Mouse (Mus musculus): ENCODE data around the gene Col4a1.

The Col4a1 gene

GRCm38 (mm10) chr8:11265971-11266370 is 46.7 kb downstream of the Col4a1 start:
- DNase-seq: no peak

- DNase-seq: no peak
Measured at GRCm38 (mm10) chr8:11263848-11264247, 48.8 kb downstream of the Col4a1 start.

- DNase-seq: no peak
Measured at GRCm38 (mm10) chr8:11262031-11262735, 50.4 kb downstream of the Col4a1 start.

- no peak for DNase-seq
Measured at GRCm38 (mm10) chr8:11259832-11260615, 52.6 kb downstream of the Col4a1 start.

DNA sequence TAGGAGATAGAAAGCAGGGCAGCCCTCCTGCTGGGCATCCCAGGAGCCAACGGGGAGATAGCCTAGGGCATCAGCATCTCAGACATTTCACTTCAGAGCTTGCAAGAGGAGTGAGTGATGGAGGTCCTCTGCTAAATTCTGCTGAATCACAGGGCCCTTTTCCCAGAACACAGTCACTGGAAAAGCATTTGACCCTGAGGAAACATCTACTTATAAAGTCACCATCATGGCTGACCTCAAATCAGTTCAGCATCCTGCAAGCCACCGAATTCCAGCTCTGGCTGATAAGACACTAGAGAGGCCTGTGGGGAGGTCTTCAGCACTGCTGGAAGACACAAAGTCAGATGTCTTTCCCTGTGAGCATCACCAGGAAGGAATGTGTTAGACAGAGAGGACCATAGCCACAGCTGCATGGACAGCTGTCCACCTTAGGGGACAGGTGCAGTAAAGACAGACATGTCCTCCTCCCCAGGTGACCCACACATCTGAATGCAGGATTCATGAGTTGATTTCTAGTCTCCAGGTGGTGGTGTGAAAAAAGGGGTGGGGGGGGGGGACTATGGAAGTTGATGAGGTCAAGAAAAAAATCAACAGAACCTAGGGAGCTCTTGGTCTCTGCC is 54.0 kb downstream of the Col4a1 start:
- DNase-seq: no peak

GRCm38 (mm10) chr8:11257079-11258017 is 55.3 kb downstream of the Col4a1 start:
- no peak for DNase-seq

DNA sequence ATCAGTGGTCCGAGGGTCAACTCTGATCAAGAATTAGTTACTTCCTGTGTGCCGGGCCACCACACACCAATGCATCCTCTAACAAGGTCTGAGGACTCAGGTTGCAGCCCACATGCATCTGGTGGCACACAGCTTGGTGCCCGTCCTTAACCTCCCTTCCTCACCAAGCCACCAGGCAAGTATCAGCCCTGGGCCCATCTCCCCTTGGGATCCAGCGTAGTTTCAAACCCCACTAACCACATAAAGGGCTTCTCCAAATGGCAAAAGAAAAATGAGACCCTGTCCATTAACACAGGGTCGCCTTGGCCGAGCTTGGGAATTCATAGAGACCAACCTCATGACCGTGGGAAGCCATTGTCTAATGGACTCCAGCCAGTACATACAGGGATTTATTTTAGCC is 56.2 kb downstream of the Col4a1 start:
- DNase-seq: no peak

- no peak for DNase-seq
Measured at GRCm38 (mm10) chr8:11255680-11256079, 56.9 kb downstream of the Col4a1 start.

DNA sequence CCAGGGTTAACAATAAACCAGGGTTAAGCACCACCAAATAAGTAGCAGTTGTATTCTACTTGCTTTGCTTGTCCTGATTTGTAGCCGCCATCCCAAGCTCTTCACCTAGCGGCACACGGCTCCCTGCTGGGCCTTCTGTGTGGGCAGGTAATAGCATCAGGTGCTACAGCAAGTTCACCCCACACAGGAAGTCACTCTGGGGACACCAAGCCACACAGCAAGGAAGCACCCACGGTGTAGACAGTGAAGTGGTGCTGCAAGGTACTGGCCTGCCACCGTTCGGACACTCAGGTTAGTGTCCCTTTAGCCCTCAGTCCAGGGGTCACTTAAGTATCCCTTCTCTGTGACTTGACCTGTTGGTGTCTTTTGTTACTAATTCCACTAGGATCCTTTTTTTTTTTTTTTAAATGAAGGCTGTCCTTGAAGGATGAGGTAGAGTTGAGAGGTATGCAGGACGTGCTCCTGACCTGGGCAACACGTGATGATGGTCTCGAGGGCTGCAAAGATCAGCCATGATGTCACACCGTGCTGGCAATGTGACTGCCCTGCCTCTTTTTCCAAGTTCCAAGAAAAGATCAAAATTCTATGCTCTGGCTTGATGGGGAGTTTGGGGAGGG is 57.6 kb downstream of the Col4a1 start:
- no peak for DNase-seq

DNA sequence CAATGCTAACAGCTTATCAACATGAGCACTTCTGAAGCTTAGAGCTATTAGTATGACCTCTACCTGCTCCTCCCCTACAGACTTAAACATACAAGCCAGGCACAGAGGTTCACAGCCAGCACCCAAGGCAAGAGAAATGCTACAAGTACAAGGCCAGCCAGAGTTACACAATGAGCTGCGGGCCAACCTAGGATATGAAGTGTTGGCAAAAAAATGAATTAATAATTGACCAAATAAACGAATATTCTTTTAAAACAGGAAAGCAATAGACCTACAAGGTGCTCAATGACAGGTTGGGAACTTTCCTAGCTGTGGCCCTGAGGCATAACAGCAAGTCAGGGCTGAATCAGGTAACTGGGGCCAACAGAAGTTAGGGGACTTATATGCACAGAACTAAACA is 58.1 kb downstream of the Col4a1 start:
- DNase-seq: no peak

- peak; percentile 85 for DNase-seq
Measured at GRCm38 (mm10) chr8:11253556-11253955, 59.1 kb downstream of the Col4a1 start.

GRCm38 (mm10) chr8:11253041-11253440 is 59.6 kb downstream of the Col4a1 start:
- DNase-seq: no peak

DNA sequence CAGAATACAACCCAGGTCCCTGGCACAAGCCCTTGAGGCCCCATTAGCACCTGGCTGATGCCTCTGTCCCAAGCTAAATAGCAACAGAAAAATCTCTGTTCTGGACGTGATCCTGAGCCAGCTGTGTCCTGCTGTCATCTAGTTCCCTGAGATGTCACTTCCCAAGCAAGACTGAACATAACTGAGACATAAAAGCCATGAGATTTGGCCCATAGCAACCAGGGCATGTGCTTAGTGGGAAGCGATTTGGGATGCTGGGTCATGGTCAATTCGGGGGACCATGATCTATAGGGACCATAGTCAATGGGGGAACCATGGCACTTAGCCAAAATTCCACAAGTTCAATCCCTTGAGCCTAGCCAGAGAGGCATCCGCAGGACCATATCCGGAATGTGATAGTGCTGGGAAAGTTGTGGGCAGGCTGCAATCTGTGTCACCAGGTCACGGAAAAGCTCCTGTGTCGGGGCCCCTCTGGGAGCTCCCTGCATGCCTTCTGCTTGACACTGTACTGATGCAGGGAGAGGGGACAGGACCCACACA is 60.3 kb downstream of the Col4a1 start:
- no peak for DNase-seq

DNA sequence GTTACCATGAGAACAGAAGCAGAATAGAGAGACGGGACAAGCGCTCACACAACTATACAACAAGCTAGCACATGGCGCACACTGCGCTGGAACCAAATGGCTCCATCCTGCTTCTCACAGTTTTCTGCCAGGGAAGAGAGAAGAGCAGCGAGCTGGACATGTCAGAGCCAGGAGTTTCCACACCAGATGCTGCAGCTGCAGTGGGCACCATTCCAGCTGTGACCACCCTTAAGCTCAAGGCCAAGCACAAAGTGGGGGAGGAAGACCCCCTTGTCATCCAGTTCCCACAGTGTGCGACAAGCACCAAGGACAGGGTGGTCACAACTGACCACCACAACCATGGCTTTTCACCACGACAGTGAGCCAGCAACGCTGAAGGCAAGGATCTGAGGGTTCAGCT is 62.5 kb downstream of the Col4a1 start:
- DNase-seq: no peak

GRCm38 (mm10) chr8:11249541-11250058 is 63.0 kb downstream of the Col4a1 start:
- DNase-seq: no peak

GRCm38 (mm10) chr8:11248712-11249111 is 63.9 kb downstream of the Col4a1 start:
- no peak for DNase-seq

GRCm38 (mm10) chr8:11241488-11241887 is 71.1 kb downstream of the Col4a1 start:
- no peak for DNase-seq

- no peak for DNase-seq
Measured at GRCm38 (mm10) chr8:11234879-11235210, 77.8 kb downstream of the Col4a1 start.

GRCm38 (mm10) chr8:11234151-11234878 is 78.3 kb downstream of the Col4a1 start:
- no peak for DNase-seq

GRCm38 (mm10) chr8:11233009-11233408 is 79.6 kb downstream of the Col4a1 start:
- DNase-seq: no peak

GRCm38 (mm10) chr8:11230277-11230676 is 82.3 kb downstream of the Col4a1 start:
- no peak for DNase-seq

Data from right cerebral cortex, postnatal 14 days (tissue).